Mouse (Mus musculus): ENCODE results near the gene Fbxo2. TPM values are rescaled to one million over a fixed set of nuclear protein-coding genes. Genes with fewer than 3 reads are reported as not detected.
"Not testable (repeated sequence)": the region's sequence is repeated elsewhere in the genome, so short reads cannot be mapped to it uniquely, and the experiment has no call there.

Fbxo2 gene
- polyA plus RNA-seq, 2 experiments = 0.04 to 0.08 TPM

DNA sequence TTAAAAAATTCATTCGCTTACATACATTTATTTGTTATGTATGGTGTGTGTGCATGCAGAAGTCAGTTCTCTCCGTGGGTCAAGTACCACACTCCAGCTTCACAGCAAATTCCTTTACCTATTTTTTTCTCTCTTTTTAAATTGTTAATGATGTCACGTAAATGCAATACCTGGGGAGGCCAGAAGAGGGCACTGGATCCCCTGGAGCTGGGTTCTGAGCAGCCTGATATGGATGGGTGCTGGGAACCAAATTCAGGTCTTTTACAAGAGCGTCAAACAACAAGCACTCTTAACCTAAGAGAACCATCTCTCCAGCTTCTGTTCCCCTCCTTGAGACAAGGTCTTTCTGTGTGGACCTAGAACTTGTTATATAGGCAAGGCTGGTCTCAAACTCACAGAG is 43.8 kb upstream of the Fbxo2 start:
- ATAC-seq (ENCODE audit: insufficient read depth) (no peak), DNase-seq (ENCODE audit: low read depth in 3 of 3, low spot score in 3 of 3) (no peak)
- Histone ChIP-seq H3K4me3 (ENCODE audit: insufficient read depth in 1 of 2, low read depth in 2 of 2, low read length in 2 of 2) (no peak overlapping the region), H3K4me1 (replicated peaks; ENCODE audit: control insufficient read depth in 2 of 2, insufficient read depth in 2 of 2, low read length in 1 of 2) (no peaks in the 10 kb centered on the region), H3K36me3 (replicated peaks; ENCODE audit: control insufficient read depth, insufficient read depth, low read depth) (no peaks in the 10 kb centered on the region), H3K4me2 (ENCODE audit: low read depth) (no peak overlapping the region), H3K9ac (replicated peaks) (no peak overlapping the region), H3K9me3 (ENCODE audit: control insufficient read depth, low read length) (no peaks in the 10 kb centered on the region), H3K27ac (no peak overlapping the region), H3K27me3 (ENCODE audit: control insufficient read depth, insufficient read depth, low read length) (no peaks in the 10 kb centered on the region; the same call in 1 of the 2 replicates)
- TF ChIP-seq CTCF (IDR thresholded peaks at IDR 0.05; ENCODE audit: low read depth) (peak; percentile 63), EP300 (IDR thresholded peaks at IDR 0.05; ENCODE audit: low read depth) (no peak)
- 64% methylated on average over 4 of the region's 4 CpGs for WGBS (ENCODE audit: insufficient replicate concordance)

DNA sequence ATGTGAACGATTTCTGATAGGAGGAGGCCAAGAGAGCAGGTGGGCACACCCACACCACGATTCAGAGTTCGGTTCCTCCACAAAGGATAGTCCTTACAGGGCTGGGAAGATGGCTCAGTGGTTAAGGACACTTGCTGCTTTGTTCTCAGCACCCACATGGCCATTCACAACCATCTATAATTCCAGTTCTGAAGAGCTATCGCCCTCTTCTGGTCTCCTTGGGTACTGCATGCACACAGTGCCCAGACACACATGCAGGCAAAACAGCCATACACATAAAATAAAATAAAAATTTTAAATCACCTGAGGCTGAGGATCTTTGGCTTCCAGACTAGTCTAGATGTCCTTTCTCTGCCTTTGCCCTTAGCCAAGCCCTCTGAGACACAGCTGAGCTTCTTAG is 43.0 kb upstream of the Fbxo2 start:
- no peak overlapping the region for H3K9ac ChIP-seq (replicated peaks)
- H3K4me1 ChIP-seq (replicated peaks; ENCODE audit: control insufficient read depth in 2 of 2, insufficient read depth in 2 of 2, low read length in 1 of 2) = no peaks in the 10 kb centered on the region
- DNase-seq (ENCODE audit: low read depth in 3 of 3, low spot score in 3 of 3) (no peak), ATAC-seq (ENCODE audit: insufficient read depth) (no peak)
- H3K36me3 ChIP-seq (replicated peaks; ENCODE audit: control insufficient read depth, insufficient read depth, low read depth) = no peaks in the 10 kb centered on the region
- H3K4me3 ChIP-seq (ENCODE audit: insufficient read depth in 1 of 2, low read depth in 2 of 2, low read length in 2 of 2) = no peak overlapping the region
- WGBS (ENCODE audit: insufficient replicate concordance) = 65% methylated on average over 4 of the region's 4 CpGs
- H3K9me3 ChIP-seq (ENCODE audit: control insufficient read depth, low read length) = no peaks in the 10 kb centered on the region
- no peak overlapping the region for H3K27ac ChIP-seq
- H3K27me3 ChIP-seq (ENCODE audit: control insufficient read depth, insufficient read depth, low read length) = no peaks in the 10 kb centered on the region; the same call in 1 of the 2 replicates
- no peak overlapping the region for H3K4me2 ChIP-seq (ENCODE audit: low read depth)
- TF ChIP-seq CTCF (IDR thresholded peaks at IDR 0.05; ENCODE audit: low read depth) = peak; percentile 66
- no peak for TF ChIP-seq EP300 (IDR thresholded peaks at IDR 0.05; ENCODE audit: low read depth)

DNA sequence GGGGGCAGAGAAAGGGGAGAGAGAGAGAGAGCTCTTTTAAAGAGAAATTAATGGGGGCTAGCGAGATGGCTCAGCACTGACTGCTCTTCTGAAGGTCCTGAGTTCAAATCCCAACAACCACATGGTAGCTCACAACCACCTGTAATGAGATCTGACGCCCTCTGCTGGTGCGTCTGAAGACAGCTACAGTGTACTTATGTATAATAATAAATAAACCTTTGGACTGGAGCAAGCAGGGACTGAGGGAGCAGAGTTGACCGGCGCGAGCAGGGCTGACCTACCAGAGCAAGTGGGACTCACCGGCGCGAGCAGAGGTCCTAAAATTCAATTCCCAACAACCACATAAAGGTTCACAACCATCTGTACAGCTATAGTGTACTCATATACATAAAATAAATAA is 40.8 kb upstream of the Fbxo2 start:
- not testable (repeated sequence) for H3K4me1 ChIP-seq (replicated peaks; ENCODE audit: control insufficient read depth in 2 of 2, insufficient read depth in 2 of 2, low read length in 1 of 2); H3K27me3 ChIP-seq (ENCODE audit: control insufficient read depth, insufficient read depth, low read length); H3K4me2 ChIP-seq (ENCODE audit: low read depth); H3K9me3 ChIP-seq (ENCODE audit: control insufficient read depth, low read length); H3K27ac ChIP-seq; H3K36me3 ChIP-seq (replicated peaks; ENCODE audit: control insufficient read depth, insufficient read depth, low read depth); H3K9ac ChIP-seq (replicated peaks); H3K4me3 ChIP-seq (ENCODE audit: insufficient read depth in 1 of 2, low read depth in 2 of 2, low read length in 2 of 2); ATAC-seq (ENCODE audit: insufficient read depth); DNase-seq (ENCODE audit: low read depth in 3 of 3, low spot score in 3 of 3)
- TF ChIP-seq CTCF (IDR thresholded peaks at IDR 0.05; ENCODE audit: low read depth) = peak; percentile 48
- WGBS (ENCODE audit: insufficient replicate concordance) = 56% methylated on average over 9 of the region's 9 CpGs

DNA sequence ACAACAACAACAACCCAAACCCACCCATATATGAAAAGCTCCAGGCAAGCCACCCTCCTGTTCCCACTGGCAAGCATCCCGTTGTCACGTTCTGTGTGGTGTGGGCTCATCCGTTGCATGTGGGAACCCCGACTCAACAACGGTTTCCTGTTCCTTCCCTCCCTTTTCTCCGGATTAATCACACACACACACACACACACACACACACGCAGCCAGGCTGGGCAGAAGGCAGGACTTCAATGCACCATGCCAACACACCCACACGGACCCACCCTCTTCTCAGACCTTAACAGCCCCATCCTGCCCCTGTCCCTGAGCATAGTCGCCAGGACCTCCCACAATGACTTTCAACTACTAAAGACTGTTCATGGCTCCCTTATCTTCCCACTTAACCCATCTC is 39.9 kb upstream of the Fbxo2 start:
- no peak overlapping the region for H3K4me2 ChIP-seq (ENCODE audit: low read depth)
- no peaks in the 10 kb centered on the region for H3K9me3 ChIP-seq (ENCODE audit: control insufficient read depth, low read length)
- DNase-seq (ENCODE audit: low read depth in 3 of 3, low spot score in 3 of 3) (no peak), ATAC-seq (ENCODE audit: insufficient read depth) (no peak)
- 57% methylated on average over 9 of the region's 9 CpGs for WGBS (ENCODE audit: insufficient replicate concordance)
- TF ChIP-seq EP300 (IDR thresholded peaks at IDR 0.05; ENCODE audit: low read depth) (no peak), CTCF (IDR thresholded peaks at IDR 0.05; ENCODE audit: low read depth) (no peak)
- H3K4me1 ChIP-seq (replicated peaks; ENCODE audit: control insufficient read depth in 2 of 2, insufficient read depth in 2 of 2, low read length in 1 of 2) = no peaks in the 10 kb centered on the region
- no peak overlapping the region for H3K27ac ChIP-seq
- no peaks in the 10 kb centered on the region for H3K27me3 ChIP-seq (ENCODE audit: control insufficient read depth, insufficient read depth, low read length)
- no peak overlapping the region for H3K4me3 ChIP-seq (ENCODE audit: insufficient read depth in 1 of 2, low read depth in 2 of 2, low read length in 2 of 2)
- no peaks in the 10 kb centered on the region for H3K36me3 ChIP-seq (replicated peaks; ENCODE audit: control insufficient read depth, insufficient read depth, low read depth)
- H3K9ac ChIP-seq (replicated peaks) = no peak overlapping the region

DNA sequence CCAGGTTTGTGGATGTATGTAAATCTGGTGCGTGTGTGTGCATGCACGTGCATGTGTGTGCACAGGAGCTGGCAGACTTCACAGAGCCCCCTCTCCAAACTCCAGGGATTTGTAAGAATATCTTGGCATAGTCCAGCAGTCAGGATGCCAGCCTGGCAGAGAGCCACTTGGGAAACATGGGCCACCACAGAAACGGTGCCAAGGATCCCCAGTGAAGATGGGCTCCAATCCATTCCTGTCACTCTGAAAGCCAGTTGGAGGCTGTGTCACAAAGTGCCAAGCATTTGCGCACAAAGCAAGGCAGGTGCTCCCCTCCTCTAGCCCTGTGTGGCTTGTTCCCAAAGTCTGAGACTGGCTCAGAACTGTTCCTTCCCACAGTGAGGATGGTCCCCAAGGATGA is 39.1 kb upstream of the Fbxo2 start:
- ATAC-seq (ENCODE audit: insufficient read depth) = no peak
- 62% methylated on average over 4 of the region's 4 CpGs for WGBS (ENCODE audit: insufficient replicate concordance)
- Histone ChIP-seq H3K27me3 (ENCODE audit: control insufficient read depth, insufficient read depth, low read length) (no peaks in the 10 kb centered on the region), H3K4me3 (ENCODE audit: insufficient read depth in 1 of 2, low read depth in 2 of 2, low read length in 2 of 2) (no peak overlapping the region), H3K36me3 (replicated peaks; ENCODE audit: control insufficient read depth, insufficient read depth, low read depth) (no peaks in the 10 kb centered on the region), H3K27ac (no peak overlapping the region), H3K4me1 (replicated peaks; ENCODE audit: control insufficient read depth in 2 of 2, insufficient read depth in 2 of 2, low read length in 1 of 2) (no peaks in the 10 kb centered on the region), H3K9me3 (ENCODE audit: control insufficient read depth, low read length) (no peaks in the 10 kb centered on the region), H3K9ac (replicated peaks) (no peak overlapping the region), H3K4me2 (ENCODE audit: low read depth) (no peak overlapping the region)
- no peak for DNase-seq (ENCODE audit: low read depth in 3 of 3, low spot score in 3 of 3)
- TF ChIP-seq EP300 (IDR thresholded peaks at IDR 0.05; ENCODE audit: low read depth) (no peak), CTCF (IDR thresholded peaks at IDR 0.05; ENCODE audit: low read depth) (no peak)

All from liver, embryonic 14.5 days (tissue).